Mouse (Mus musculus): Measurements from ENCODE around the gene Pdzk1ip1.
A peak's percentile ranks its signal among the peaks of the same experiment; 100 is the strongest.

The Pdzk1ip1 gene

DNA sequence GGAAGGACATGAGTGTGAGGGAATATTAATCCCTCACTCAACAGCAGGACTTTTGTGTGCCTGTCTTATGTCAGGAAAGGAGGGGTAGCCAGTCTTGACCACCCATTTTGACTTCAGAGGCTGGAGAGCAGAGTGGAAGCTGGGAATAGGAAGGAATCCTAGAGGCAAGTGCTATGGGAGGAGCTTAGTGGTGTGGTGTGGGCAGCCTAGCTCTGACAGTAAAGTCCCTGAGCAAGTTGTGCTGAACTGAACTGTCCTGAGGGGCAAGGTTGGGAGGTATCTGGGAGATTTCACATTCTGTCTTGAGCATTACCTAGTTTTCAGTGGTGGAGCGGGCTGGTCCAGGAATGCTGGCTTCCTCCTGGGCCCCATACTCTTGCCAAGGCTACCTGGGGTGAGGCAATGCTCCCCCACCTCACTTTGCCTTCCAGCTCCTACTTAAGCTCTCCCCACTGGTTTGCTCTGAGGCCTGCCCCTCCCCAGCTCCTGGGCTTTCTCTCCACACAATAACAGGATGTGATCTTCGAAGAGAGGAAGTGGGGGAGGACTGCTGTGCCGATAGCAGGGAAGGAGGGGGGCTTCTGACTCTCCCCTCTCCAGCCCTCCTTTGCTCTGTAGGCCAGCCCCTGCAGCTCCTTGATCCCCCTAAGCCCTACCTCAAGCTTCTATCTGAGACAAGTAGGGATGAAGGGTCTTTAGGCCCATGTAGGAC lies 13.1 kb upstream of the Pdzk1ip1 start:
- peak; percentile 54 for DNase-seq

DNA sequence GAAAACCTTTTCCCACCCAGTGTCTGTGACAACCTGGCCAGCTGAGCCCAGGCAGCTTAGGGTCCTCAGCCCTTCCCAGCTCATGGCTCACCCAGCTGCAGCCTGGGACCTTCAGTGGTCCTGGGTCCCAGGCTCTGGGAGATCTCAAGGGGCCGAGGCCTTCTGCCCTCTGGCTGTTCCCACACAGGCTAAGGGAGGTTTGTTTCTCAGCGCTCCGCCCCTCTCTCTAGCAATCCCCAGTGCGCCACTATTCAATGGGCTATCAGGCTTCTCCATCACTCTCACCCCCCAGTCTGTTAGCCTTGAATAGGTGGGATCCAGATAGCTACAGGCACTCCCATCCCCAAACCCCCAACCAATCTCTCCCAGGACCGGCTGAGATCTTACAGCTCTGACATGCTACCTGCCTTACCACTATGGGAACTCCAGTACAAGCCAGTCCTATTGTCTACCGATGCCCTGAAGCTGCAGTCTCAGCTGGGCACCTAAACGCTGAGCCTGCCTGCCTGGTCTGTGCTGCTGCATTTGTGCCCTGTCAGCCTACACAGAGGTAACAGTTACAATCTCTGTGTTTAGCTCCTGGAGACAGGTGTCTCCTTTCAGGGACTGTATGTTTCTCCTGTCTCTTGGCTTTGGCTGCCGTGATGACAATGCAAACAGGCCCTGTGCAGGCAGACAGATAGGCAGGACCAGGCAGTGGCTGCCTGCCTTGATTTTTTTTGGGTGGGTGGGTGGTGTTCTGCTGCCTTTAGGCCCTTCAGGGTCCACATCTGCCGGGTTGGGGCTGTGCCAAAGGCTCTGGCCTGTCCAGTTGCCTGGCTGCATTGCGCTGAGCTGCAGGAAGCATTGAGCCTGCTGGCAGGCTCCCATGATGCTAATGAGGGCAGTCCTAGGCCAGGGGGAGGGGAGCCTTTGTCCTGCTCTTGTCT lies 9.4 kb upstream of the Pdzk1ip1 start:
- DNase-seq, result peak; percentile 86

DNA sequence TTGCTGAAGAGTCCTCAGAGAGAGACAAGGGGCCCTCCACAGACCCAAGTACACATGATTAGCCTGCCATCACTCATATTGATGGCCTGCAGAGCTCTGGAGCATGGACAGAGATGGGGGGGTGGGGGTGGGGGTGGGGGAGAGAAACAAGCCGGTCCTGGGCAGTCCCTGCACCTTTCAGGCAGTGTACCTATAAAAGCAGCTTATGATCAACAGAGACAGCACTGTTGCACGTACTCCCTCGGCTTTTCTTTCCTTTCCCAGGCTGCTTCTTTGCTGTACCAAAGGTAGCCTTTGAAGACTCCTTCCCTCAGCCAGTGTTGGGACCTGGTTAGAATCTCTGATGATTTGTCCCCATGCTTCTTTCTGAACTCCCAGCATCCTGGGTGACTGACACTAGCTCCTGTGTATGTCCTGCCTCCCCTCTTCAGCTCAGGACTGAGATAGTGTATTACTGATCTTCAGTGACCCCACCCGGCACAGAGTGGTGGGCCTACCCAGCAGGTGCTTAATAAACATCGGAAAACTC lies 8.6 kb upstream of the Pdzk1ip1 start:
- no peak for DNase-seq

DNA sequence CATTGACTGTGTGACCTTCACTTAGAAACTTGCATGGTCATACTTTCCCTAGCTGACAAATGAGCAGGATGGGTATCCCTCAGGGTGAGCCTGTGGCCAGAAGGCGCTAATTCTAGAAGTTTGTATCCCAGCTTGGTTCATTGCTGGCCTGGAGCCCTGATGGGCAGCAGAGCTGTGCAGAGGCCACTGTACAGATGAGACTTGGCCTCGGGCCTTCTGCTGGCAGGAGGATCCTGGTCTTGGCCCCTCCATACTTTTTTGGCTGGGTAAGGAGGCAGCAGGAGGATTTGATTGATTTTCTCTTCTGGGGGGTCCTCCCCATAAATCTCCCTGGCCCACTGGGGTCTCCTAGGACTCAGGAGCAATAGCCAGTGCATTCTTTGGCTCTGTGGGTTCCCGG lies 5.5 kb upstream of the Pdzk1ip1 start:
- no peak for DNase-seq

DNA sequence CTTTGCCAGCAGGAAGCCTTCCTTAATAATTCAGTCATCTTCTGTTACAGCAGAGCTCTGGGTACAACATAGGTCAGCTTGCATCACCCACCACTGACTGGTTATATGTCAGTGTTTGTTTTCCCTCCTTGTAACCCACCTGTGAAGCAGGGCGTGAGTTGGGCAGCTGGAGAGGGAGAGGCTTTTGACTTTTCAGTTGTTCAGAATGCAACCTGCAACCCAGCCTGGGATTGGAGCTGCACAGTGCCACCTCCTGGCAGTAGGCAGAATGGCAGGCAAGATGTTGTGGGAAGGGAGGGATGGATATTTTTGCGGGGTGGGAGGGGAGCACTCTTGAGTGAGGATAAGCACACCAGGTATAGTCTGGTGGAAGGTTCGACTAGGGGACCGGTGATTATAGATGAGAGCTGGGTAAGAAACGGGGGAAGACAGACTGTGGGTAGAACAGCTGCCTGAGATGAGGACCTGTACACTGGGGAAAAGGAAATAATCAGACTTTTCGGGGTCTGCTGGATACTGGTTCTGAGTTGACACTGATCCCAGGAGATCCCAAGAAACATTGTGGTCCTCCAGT lies 2.9 kb upstream of the Pdzk1ip1 start:
- DNase-seq, result peak; percentile 81

DNA sequence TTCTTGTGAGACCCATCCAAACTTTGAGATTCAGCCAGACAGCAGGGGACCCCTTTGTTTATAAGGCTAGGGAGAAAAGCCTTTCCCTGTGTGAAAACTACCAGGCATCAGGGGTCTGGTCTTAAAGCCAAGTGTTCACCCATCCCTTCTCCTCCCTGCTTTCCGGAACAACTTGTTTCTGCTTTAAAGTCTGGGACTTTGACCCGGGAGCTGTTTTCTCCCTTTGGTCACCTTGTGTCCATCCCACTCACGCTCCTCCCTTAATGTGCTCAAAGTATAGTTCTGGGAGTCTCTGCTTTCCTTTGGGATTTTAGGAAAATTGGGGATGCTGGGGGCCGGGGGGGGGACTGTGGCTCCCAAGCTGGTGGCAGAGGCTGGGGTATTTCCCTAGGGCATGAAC lies 2.3 kb upstream of the Pdzk1ip1 start:
- DNase-seq, result no peak

DNA sequence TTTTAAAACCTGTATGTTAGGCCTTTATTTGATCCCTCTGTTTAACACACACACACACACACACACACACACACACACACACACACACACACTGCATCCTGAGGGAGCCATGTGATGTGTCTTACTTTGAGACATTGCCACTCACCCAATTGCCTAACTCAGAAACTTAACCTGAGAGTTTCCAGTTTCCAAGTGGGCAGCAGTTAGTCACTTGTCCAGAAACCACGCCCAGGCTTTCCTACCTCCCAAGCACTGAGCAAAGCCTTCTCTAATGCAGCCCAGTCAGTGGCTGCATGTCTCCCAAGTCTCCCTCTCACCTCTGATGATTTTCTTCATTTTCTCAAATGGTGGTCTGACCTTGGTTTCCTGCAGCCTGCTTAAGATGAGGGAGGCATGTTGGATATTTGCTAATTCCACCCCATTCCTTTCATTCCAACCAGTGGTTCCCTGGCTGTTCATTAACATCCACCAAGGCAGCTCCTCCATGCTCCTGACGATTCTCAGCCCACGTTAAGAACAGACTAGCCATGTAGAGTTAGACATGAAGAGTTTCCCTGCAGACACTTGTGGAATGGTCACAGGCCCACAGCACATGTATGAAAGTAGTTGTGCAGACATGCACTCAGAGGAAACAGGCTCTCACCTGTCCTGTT lies 1.6 kb upstream of the Pdzk1ip1 start:
- DNase-seq, result no peak

DNA sequence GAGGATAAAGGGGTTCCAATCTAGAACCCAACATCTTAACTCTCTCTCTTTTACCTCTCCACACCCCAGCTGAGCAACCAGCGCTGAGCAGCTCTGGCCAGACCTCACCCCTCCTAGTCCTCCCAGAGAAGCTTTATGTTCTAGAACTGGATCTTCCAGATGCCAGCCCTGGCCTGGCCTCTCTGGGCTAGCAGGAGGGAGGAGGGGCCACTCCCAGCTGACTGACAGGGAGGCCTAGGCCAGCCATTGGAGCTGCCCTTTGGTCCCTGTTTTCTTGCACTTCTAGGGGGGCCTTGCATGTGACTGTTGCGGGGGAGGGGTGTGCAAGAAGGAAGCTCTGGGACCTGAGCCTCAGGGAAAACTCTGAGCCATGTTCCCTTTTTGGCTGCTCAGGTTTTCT lies 2.1 kb downstream of the Pdzk1ip1 start:
- DNase-seq, result peak; percentile 82

DNA sequence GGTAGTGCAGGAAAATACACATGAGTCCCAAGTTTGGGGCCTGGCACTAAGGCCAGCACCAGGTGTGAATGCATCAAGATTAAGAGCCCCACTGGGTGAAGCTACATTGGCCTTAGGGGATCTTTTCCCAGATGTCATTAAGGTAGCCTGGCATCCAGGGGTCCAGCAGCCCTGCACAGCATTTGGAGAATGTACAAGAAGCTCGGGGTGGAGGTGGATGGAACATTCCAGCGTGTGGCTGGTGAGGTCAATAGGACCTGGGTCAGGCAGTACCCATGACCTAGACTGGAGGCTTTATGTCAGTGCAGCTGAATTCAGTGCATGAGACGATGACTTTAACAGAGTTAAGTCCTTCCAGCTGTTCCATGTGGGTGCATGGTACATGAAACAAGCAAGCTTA lies 3.3 kb downstream of the Pdzk1ip1 start:
- DNase-seq, result no peak

DNA sequence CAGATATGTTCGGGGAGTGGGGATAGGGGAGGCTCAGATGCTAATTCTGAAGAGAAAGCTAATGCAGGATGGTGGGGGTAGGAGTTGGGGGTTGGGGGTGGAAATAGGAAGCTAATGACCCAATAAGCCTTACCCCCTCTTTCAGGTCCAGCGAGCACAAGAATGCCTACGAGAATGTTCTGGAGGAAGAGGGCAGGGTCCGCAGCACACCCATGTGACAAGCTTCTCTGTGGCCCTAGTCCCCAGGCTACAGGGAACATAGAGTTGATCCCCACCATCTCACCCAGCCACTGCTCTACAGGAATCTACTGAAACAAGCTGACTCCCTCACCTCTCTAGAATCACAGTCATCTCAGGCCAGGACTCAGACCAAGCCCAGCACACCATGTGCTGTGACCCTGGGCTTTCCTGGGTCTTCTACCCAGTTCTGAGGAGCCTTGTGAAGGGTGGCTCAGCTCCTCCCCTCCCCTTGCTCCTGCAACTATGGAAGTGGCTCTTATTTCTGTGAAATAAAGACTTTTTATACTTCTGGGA lies 4.9 kb downstream of the Pdzk1ip1 start:
- peak; percentile 61 for DNase-seq

DNA sequence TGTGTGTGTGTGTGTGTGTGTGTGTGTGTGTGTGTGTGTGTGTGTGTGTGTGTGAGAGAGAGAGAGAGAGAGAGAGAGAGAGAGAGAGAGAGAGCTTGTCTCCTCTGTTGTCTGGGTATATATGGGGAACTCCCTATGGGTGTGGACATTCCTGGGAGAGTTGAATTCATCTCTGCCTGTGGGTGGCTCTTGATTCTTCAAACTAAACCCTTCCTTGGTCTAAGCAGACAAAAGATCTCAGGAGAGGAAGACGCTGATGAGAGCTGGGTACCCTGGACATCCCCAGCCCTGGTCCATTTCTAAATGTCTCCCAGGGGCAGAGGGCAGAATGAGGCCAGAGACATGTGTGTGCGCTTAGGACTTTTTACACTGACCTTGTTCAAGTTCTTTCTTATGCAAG lies 5.5 kb downstream of the Pdzk1ip1 start:
- DNase-seq, result no peak

DNA sequence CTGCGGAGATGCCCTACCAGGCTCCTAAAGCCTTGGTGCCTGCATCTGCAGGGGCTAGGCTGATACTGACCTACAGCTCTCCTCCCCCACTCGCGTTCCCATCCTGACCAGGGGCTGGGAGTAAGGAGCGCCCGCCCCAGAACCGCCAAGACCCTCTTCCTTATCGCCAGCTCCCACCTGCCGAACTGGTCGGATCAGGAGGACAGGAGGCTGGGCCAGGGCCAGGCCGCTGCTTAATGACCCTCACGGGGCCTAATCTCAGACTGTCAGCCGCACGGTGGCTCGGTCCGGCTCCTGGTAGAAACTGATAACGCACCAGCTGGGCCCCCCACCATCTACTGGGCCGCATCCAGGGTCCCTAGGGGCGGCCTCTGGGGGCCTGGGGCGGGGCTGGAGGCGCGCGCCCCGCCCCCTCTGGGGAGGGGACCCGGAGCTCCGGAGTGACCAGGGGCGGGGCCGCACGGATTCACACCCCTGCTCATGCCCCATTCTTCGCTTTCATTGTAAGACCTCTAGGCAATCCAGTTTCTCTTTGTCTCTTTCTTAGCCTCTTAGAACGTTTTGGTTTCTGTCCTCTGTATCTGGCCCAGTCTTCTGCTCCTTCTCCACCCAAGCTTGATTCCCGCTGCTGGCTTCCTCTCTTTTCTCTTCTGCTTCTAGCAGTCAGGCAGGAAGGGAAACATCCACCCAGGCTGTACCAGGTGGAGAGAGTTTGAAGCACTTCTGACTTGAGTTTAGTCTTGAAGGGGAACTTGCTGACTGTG lies 7.3 kb downstream of the Pdzk1ip1 start:
- DNase-seq, result peak; percentile 78

DNA sequence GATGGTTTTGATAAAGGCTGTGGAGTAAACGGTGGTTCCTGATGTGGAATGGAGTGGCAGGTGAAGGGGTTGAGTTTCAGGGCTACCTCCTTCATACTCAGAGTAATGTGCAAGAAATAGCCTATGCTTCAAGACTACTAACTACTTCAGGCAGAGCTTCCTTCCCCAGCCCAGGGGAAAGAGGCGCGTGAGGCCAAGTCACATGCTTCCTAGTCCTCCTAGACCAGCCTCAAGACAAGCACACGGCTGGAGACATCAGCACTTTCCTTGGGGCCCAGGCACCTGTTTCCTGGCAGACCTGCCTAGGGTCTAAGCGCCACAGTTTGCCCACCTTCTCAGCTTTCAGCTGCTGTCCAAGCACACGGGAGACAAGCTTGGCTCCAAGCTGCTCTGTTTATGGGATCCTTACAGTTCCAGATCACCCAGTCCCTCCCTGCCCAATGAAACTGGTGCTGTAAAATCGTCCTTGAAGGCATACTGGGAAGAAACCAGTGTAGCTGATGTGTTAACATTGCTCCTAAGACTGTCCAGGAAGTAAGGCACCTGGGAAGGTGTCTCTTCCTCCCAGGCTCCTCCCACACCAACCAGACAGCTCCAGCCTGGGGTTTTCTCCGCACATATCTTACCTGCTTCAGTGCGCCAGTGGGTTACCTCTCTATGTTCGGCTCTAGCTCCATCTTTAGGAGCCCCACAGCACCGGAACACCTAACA lies 8.1 kb downstream of the Pdzk1ip1 start:
- peak; percentile 54 for DNase-seq

DNA sequence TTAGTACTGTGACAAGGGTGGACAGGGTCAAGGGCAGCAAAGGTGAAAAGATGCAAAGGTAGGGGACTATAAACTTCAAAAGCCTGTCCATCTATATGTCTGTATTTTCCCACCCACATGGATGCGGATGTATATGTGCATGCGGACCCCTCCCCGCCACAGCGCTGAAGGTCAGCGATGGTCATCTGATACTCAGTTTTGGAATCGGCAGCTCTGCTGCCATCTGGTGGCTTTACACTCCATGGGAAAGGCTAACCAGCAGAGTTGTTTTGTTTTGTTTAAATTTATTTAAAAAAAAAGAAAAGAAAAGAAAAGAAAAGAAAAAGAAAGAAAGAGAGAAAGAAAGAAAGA lies 8.6 kb downstream of the Pdzk1ip1 start:
- DNase-seq, result peak; percentile 74

DNA sequence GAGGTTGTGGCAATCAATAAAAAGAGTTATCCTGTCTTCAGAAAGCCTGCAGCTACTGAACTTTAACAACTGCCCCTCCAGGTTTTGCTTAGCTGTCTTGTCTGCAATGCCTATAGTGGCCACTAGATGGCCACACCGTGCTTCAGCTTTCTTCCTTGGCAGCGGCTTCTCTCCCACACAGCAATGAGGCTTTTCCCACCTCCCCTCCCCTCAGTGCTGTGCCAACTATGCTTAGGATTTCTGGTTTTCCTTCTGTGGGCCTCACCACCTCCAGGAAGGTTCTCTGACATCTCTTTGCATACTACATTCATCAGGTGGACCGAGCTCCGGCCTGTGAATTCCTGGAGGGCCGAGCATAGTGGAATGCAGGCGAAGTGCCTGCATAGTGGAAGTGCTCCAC lies 13.2 kb downstream of the Pdzk1ip1 start:
- DNase-seq, result peak; percentile 81

DNA sequence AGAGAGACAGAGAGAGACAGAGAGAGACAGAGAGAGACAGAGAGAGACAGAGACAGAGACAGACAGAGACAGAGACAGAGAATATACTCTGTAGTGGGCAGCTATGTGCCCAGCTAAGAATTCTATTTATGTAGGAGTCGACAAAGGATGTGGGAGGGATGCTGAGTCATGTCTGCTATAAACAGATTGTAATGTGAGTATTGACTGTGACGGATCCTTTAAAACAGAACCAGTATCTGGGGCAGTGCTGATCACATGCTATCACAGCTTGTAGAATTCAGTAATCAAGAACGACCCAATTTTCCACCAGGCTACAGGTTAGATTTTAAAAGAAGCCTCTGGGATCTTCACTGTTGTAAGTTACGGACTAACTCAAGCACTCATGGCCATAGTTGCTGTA lies 15.0 kb downstream of the Pdzk1ip1 start:
- DNase-seq, result no peak

DNA sequence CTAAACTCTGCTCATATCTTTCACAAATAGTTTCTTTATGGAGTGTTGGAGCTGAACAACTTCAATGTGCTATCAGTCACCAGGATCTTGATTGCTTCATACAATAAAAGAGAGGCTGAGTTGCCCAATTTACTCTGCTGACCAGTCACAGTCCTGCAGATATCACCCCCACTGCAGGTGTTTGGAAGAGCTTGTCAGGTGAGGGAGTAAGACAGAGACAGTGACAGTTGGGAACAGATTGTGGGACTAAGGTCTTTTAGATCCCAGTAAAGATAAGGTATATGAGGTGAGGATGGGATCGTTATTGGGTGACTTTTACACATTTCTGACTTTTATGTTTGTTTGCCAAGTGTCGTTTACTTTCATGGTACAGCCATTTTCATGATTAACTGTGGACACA lies 22.7 kb downstream of the Pdzk1ip1 start:
- no peak for DNase-seq

DNA sequence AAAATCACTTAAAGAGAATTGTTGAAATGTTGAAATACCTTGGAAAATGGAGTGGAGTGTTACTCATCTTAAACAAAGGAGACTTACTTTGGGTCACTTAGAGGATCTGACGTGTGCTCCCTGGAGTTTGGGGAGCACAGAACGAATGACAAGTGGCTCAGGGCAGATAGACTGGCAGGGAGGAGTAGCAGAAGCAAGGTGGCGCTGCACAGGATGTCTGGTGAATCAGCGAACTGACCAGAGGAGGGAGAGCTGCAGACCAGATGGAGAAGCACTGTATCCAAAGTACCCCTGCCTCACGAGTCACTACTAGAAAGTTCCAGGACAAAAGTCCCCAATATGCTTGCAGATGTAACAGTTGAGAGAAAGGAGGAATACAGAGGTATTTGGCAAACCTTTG lies 24.8 kb downstream of the Pdzk1ip1 start:
- DNase-seq, result no peak

DNA sequence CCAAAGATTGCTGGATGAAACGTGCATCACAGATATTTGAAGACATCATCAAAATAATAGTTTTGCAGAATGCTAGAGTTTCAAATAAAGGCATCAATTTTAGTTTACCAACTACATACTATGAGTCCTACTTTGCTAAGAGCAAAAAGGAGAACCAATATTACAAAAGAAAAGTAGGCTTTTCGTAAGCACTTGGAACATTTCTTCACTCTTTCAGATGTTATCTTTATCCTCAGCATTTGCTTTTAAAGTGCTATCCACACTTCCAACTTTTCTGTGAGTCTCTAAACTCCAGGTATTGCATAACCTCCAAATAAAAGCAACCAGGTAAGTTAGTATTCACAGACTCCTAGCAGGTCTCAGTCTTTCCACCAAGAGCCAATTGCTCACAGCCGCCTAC lies 31.1 kb downstream of the Pdzk1ip1 start:
- no peak for DNase-seq

DNA sequence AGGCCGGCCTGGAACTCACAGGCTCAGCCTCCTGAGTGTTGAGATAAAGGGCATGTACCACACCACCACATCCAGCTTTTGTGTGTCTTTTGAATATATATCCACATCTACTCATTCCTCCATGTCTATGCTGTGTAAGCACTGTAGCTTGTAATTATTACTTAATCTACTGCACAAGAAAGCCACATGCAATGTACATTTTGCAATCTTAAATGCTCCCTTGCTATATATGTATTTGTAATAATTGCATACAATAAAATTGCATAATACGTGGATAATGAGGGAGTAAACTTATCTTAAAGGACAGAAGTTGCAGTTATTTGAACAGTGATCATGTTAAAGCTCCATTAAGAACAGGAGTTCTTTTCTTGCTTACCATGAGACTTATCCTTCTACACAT lies 32.7 kb downstream of the Pdzk1ip1 start:
- no peak for DNase-seq

DNA sequence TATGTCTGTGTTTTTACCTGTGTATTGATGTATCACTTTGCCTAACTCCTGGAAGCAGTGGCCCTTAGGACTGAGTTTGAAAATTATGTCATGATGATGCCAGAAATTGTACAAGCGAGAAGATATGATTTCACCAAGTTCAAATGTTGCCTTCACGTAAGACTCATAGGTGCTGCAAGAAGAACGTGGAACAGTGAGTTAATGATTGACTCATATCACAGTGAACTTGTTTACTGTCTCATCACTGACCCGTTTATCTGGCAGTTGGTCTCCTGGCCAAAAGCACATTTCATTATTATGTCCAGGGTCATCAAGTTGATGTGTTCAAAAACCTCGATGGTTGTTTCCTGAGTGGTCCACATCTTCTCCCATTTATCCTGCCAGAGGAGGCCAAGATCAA lies 33.1 kb downstream of the Pdzk1ip1 start:
- no peak for DNase-seq

DNA sequence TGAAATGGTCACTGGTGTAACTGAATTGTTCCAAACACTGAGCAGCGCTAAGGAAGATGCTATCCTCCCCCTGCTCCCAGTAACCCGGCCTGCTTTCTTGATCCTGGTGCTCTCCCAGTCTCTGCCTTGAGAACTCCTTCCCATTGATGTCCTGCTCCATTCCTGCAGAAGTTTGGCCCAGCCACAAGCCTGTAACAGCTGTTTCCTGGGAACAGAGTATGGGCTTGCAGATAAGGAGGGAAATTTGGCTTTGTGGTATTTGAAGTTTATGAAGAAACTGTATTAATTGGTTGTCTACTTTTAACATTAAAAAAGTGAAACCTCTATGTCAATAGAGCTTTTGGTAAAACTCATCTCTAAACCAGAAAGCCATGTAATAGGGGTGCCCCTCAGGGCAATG lies 35.0 kb downstream of the Pdzk1ip1 start:
- no peak for DNase-seq
